9 mouse cellular contexts compared by ENCODE assay signal in genomic region chr12:75702084-75702738, GRCm38 (mm10). TPM values are rescaled to one million over a fixed set of nuclear protein-coding genes. Genes with fewer than 3 reads are reported as not detected.
DNase-seq lines count a peak whose midpoint lies in the region; ATAC-seq lines count a peak whose summit lies in the region.
"Had no signal": no experiment of that assay in that cellular context is flagged by ENCODE, and none has a peak within 500 bp of the region (broad histone marks: within the 10 kb centered on the region; RNA-seq: fewer than 3 reads in every experiment).

No protein-coding gene starts in this region.

- no peak for ATAC-seq in embryonic facial prominence, embryonic 14.5 days (ENCODE audit: low read depth)
- no peak for ATAC-seq in liver, embryonic 16.5 days (ENCODE audit: low read depth)

- 0 out of 2 replicates have a peak overlapping the region, but pooled peaks have one; percentile 28 for H3K27ac ChIP-seq in embryonic facial prominence, embryonic 14.5 days (replicated peaks; ENCODE audit: low read depth, low read length)
- no peak overlapping the region for H3K27ac ChIP-seq in liver, embryonic 16.5 days (ENCODE audit: low read length)

- WGBS in embryonic facial prominence, embryonic 14.5 days = 61% methylated on average over 14 of the region's 14 CpGs
- 58% methylated on average over 14 of the region's 14 CpGs for WGBS in liver, embryonic 16.5 days (ENCODE audit: insufficient replicate concordance)

- peak overlapping the region; percentile 21 for H3K4me3 ChIP-seq in embryonic facial prominence, embryonic 14.5 days (ENCODE audit: low read depth, low read length)
- H3K4me3 ChIP-seq in liver, embryonic 16.5 days (ENCODE audit: low read depth, low read length) = no peak overlapping the region

- DNase-seq in heart, adult 18-20 months = peak; percentile 49 to 56
- DNase-seq in heart, postnatal 25 days (ENCODE audit: low spot score) = no peak
- peak; percentile 5 for DNase-seq in embryonic facial prominence, embryonic 14.5 days (ENCODE audit: low spot score)
- peak; percentile 45 to 63 for DNase-seq in heart, postnatal 10 days
- DNase-seq in cerebellum, adult 8-10 months = no peak
- no peak for DNase-seq in left cerebral cortex, adult 8-10 months (ENCODE audit: low spot score in 2 of 2)
- DNase-seq in cerebellum, adult 11 months = no peak

- H3K4me2 ChIP-seq in embryonic facial prominence, embryonic 14.5 days (ENCODE audit: low read depth, low read length) = peak overlapping the region; percentile 55
- peak overlapping the region; percentile 30; the same call in 1 of the 2 replicates for H3K4me2 ChIP-seq in liver, embryonic 16.5 days (ENCODE audit: low read depth, low read length)

- H3K9me3 ChIP-seq in embryonic facial prominence, embryonic 14.5 days (ENCODE audit: control insufficient read depth, low read length) = 0 out of 2 replicates have a peak, but pooled peaks cover 6% of the 10 kb centered on the region
- peaks cover 5% of the 10 kb centered on the region; the same call in 1 of the 2 replicates for H3K9me3 ChIP-seq in liver, embryonic 16.5 days (replicated peaks; ENCODE audit: control insufficient read depth, low read length)

- no peaks in the 10 kb centered on the region for H3K27me3 ChIP-seq in embryonic facial prominence, embryonic 14.5 days (replicated peaks; ENCODE audit: control insufficient read depth, insufficient read depth, low read length)
- H3K27me3 ChIP-seq in liver, embryonic 16.5 days (ENCODE audit: control insufficient read depth, insufficient read depth, low read depth, low read length) = no peaks in the 10 kb centered on the region
- H3K27me3 ChIP-seq: CH12.LX had no signal

- H3K4me1 ChIP-seq in embryonic facial prominence, embryonic 14.5 days (ENCODE audit: control insufficient read depth, insufficient read depth, low read length) = peaks cover 8% of the 10 kb centered on the region
- H3K4me1 ChIP-seq in liver, embryonic 16.5 days (ENCODE audit: control insufficient read depth, low read depth, low read length) = peaks cover 2% of the 10 kb centered on the region; the same call in 1 of the 2 replicates

- H3K9ac ChIP-seq in embryonic facial prominence, embryonic 14.5 days (ENCODE audit: low read depth, low read length) = peak overlapping the region; percentile 47
- H3K9ac ChIP-seq in liver, embryonic 16.5 days (ENCODE audit: low read depth, low read length) = no peak overlapping the region

- intact Hi-C loops in heart, postnatal 25 days (cut with DNase I) = no loop called here
- intact Hi-C loops in heart, postnatal 10 days (cut with DNase I) = no loop called here

- no peaks in the 10 kb centered on the region for H3K36me3 ChIP-seq in embryonic facial prominence, embryonic 14.5 days (ENCODE audit: control insufficient read depth, insufficient read depth, low read length)
- H3K36me3 ChIP-seq in liver, embryonic 16.5 days (ENCODE audit: control insufficient read depth, insufficient read depth) = no peaks in the 10 kb centered on the region

RNA-seq across cellular contexts. Expression of gene Wdr89, which starts 32.9 kb away (rescaled TPM):
- 1 to 10 TPM; 3.0 to 3.1 TPM for total RNA-seq in heart, adult 18-20 months (2021)
- total RNA-seq in heart, postnatal 25 days (2021) = 1 to 10 TPM; 2.5 to 2.6 TPM
- 10.2 and 11.1 TPM in 2 replicates for polyA plus RNA-seq in embryonic facial prominence, embryonic 14.5 days (2014; fragmentation: Nextera tagmentation; extraction: Ambion mirVana)
- total RNA-seq in heart, postnatal 10 days (2021) = 1 to 10 TPM; 2.5 to 3.6 TPM
- 2.8 and 3.6 TPM in 2 replicates for polyA plus RNA-seq in liver, embryonic 16.5 days (2015; fragmentation: Nextera tagmentation; extraction: Ambion mirVana)
- total RNA-seq in left cerebral cortex, adult 8-10 months (2022) = 1 to 10 TPM; 2.6 to 4.1 (median 3.5) TPM

RNA-seq across cellular contexts. Expression of gene Sgpp1, which starts 33.3 kb away (rescaled TPM):
- total RNA-seq in heart, adult 18-20 months (2021) = 10 to 100 TPM; 18.7 to 22.6 TPM
- total RNA-seq in heart, postnatal 25 days (2021) = 10 to 100 TPM; 18.2 to 19.9 TPM
- polyA plus RNA-seq in embryonic facial prominence, embryonic 14.5 days (2014; fragmentation: Nextera tagmentation; extraction: Ambion mirVana) = 28.1 and 31.6 TPM in 2 replicates
- 10 to 100 TPM; 17.9 to 20.8 TPM for total RNA-seq in heart, postnatal 10 days (2021)
- 10.9 and 11.5 TPM in 2 replicates for polyA plus RNA-seq in liver, embryonic 16.5 days (2015; fragmentation: Nextera tagmentation; extraction: Ambion mirVana)
- total RNA-seq in left cerebral cortex, adult 8-10 months (2022) = 10 to 100 TPM; 30.8 to 34.6 (median 32.8) TPM

Comparison
In these comparisons a context has a peak if more than half of its experiments do, and no peak if none do; other contexts are left out.
1. DNase-seq: peak in heart, adult 18-20 months (2 of 2), embryonic facial prominence, embryonic 14.5 days (single experiment) and heart, postnatal 10 days (2 of 2); none in heart, postnatal 25 days (single experiment), cerebellum, adult 8-10 months (single experiment), left cerebral cortex, adult 8-10 months (0 of 2) and cerebellum, adult 11 months (single experiment).